Comparison of ENCODE assay signal across 21 mouse cellular contexts in genomic region chr3:88521156-88521555, GRCm38 (mm10). TPM values are rescaled to one million over a fixed set of nuclear protein-coding genes. Genes with fewer than 3 reads are reported as not detected.
DNase-seq lines count a peak whose midpoint lies in the region; ATAC-seq and TF ChIP-seq lines count a peak whose summit lies in the region.
"Had no signal": no experiment of that assay in that cellular context is flagged by ENCODE, and none has a peak within 500 bp of the region (broad histone marks: within the 10 kb centered on the region; RNA-seq: fewer than 3 reads in every experiment).

No protein-coding gene starts in this region.

- H3K27ac ChIP-seq in embryonic facial prominence, embryonic 15.5 days (replicated peaks): 0 out of 2 replicates have a peak overlapping the region, but pooled peaks have one; percentile 18
- no peak overlapping the region for H3K27ac ChIP-seq in embryonic facial prominence, embryonic 10.5 days (replicated peaks)
- no peak overlapping the region for H3K27ac ChIP-seq in midbrain, embryonic 11.5 days (ENCODE audit: low read depth, low read length)
- no peak overlapping the region for H3K27ac ChIP-seq in midbrain, embryonic 13.5 days
- no peak overlapping the region for H3K27ac ChIP-seq in CH12.LX (ENCODE audit: insufficient read depth, low read depth)
- H3K27ac ChIP-seq: embryonic facial prominence, embryonic 12.5 days; forebrain, embryonic 10.5 days had no signal

- H3K79me2 ChIP-seq in CH12.LX (replicated peaks; ENCODE audit: control insufficient read depth, extremely low read depth, insufficient read depth, poor library complexity, severe bottlenecking): no peaks in the 10 kb centered on the region

- no peak for TF ChIP-seq EP300 in CH12.LX (IDR thresholded peaks at IDR 0.05; ENCODE audit: low read length)

- no peak for DNase-seq in embryonic facial prominence, embryonic 10.5 days (ENCODE audit: low spot score)
- peak; percentile 71 for DNase-seq in midbrain, embryonic 11.5 days (ENCODE audit: low spot score, missing footprints)
- no peak for DNase-seq in CH12.LX (ENCODE audit: extremely low read depth)
- DNase-seq: adrenal gland, adult 2 months; adrenal gland, postnatal 10 days; adrenal gland, postnatal 25 days; cerebellum, adult 11 months; cerebellum, adult 18-20 months; cerebellum, adult 8-10 months; cerebellum, adult 9-11 months; cerebellum, postnatal 36 days; embryo, embryonic 11 days had no signal

- no peak overlapping the region for H3K9ac ChIP-seq in embryonic facial prominence, embryonic 15.5 days
- H3K9ac ChIP-seq in midbrain, embryonic 11.5 days (ENCODE audit: low read length): no peak overlapping the region
- H3K9ac ChIP-seq in midbrain, embryonic 13.5 days (replicated peaks): no peak overlapping the region
- no peak overlapping the region for H3K9ac ChIP-seq in CH12.LX (ENCODE audit: insufficient read depth, low read depth)
- H3K9ac ChIP-seq: embryonic facial prominence, embryonic 12.5 days had no signal

- in situ Hi-C loops in CH12.LX (cut with MboI; ENCODE audit: low pct_ligation_motif_present, low pct_unique_long_range_greater_than_20kb, low sequenced_read_pairs): loop anchor here (5.0 kb wide), 2 partner anchors 34 to 114 kb away; no protein-coding TSS in a partner anchor

- TF ChIP-seq RAD21 in CH12.LX (IDR thresholded peaks at IDR 0.05; ENCODE audit: low read depth, low read length): no peak

- no peak for TF ChIP-seq CTCF in CH12.LX (conservative IDR thresholded peaks at IDR 0.05 in 1 of 2, IDR thresholded peaks at IDR 0.05 in 1 of 2; ENCODE audit: low read depth in 2 of 2, low read length in 2 of 2)

- no peaks in the 10 kb centered on the region for H3K9me3 ChIP-seq in embryonic facial prominence, embryonic 15.5 days (replicated peaks)
- H3K9me3 ChIP-seq in embryonic facial prominence, embryonic 10.5 days: no peaks in the 10 kb centered on the region
- no peaks in the 10 kb centered on the region for H3K9me3 ChIP-seq in midbrain, embryonic 11.5 days (ENCODE audit: control insufficient read depth, low read length)
- H3K9me3 ChIP-seq in midbrain, embryonic 13.5 days: no peaks in the 10 kb centered on the region
- H3K9me3 ChIP-seq in CH12.LX (replicated peaks; ENCODE audit: low read length): no peaks in the 10 kb centered on the region
- H3K9me3 ChIP-seq: embryonic facial prominence, embryonic 12.5 days; forebrain, embryonic 10.5 days had no signal

- TF ChIP-seq POLR2A in CH12.LX (IDR thresholded peaks at IDR 0.05; ENCODE audit: low read depth, low read length): no peak

- no peak overlapping the region for H3K4me3 ChIP-seq in embryonic facial prominence, embryonic 15.5 days (replicated peaks)
- no peak overlapping the region for H3K4me3 ChIP-seq in embryonic facial prominence, embryonic 10.5 days
- H3K4me3 ChIP-seq in midbrain, embryonic 11.5 days (ENCODE audit: low read depth, low read length): no peak overlapping the region
- no peak overlapping the region for H3K4me3 ChIP-seq in midbrain, embryonic 13.5 days (replicated peaks)
- H3K4me3 ChIP-seq in CH12.LX (replicated peaks in 1 of 3; ENCODE audit: low read depth in 2 of 3, low read length in 2 of 3, poor library complexity in 1 of 3): no peak overlapping the region
- H3K4me3 ChIP-seq: embryonic facial prominence, embryonic 12.5 days; erythroblast, embryonic 14.5 days; forebrain, embryonic 10.5 days had no signal

- peaks cover 18% of the 10 kb centered on the region for H3K36me3 ChIP-seq in embryonic facial prominence, embryonic 15.5 days
- peaks cover 32% of the 10 kb centered on the region for H3K36me3 ChIP-seq in embryonic facial prominence, embryonic 10.5 days (replicated peaks)
- peaks cover 4% of the 10 kb centered on the region; the same call in 1 of the 2 replicates for H3K36me3 ChIP-seq in midbrain, embryonic 11.5 days (ENCODE audit: control insufficient read depth, insufficient read depth, low read length)
- peaks cover 27% of the 10 kb centered on the region for H3K36me3 ChIP-seq in midbrain, embryonic 13.5 days
- H3K36me3 ChIP-seq in CH12.LX (replicated peaks in 1 of 2; ENCODE audit: control insufficient read depth in 1 of 2, insufficient read depth in 1 of 2, low read length in 1 of 2): peaks cover 9 to 26% of the 10 kb centered on the region in 2 experiments

- no peak overlapping the region for H3K4me2 ChIP-seq in embryonic facial prominence, embryonic 15.5 days (replicated peaks)
- no peak overlapping the region for H3K4me2 ChIP-seq in midbrain, embryonic 11.5 days
- no peak overlapping the region for H3K4me2 ChIP-seq in midbrain, embryonic 13.5 days (replicated peaks)
- H3K4me2 ChIP-seq in CH12.LX (ENCODE audit: insufficient read depth, low read depth, poor library complexity, severe bottlenecking): peak overlapping the region; percentile 74
- H3K4me2 ChIP-seq: embryonic facial prominence, embryonic 12.5 days had no signal

- no peaks in the 10 kb centered on the region for H3K27me3 ChIP-seq in embryonic facial prominence, embryonic 15.5 days
- no peaks in the 10 kb centered on the region for H3K27me3 ChIP-seq in embryonic facial prominence, embryonic 10.5 days (replicated peaks; ENCODE audit: low read depth, poor library complexity, severe bottlenecking)
- no peaks in the 10 kb centered on the region for H3K27me3 ChIP-seq in midbrain, embryonic 11.5 days (ENCODE audit: control insufficient read depth, insufficient read depth, low read length)
- H3K27me3 ChIP-seq in midbrain, embryonic 13.5 days: no peaks in the 10 kb centered on the region
- H3K27me3 ChIP-seq in CH12.LX (replicated peaks): peaks cover 16% of the 10 kb centered on the region
- H3K27me3 ChIP-seq: embryonic facial prominence, embryonic 12.5 days had no signal

- ATAC-seq in embryonic facial prominence, embryonic 15.5 days (ENCODE audit: insufficient number of reproducible peaks, low FRiP score, low TSS enrichment, low read depth): no peak
- ATAC-seq in midbrain, embryonic 11.5 days (ENCODE audit: low FRiP score): no peak
- ATAC-seq in midbrain, embryonic 13.5 days: no peak
- ATAC-seq: forebrain, embryonic 14.5 days; forebrain, embryonic 16.5 days had no signal

- H3K4me1 ChIP-seq in embryonic facial prominence, embryonic 15.5 days: peaks cover 33% of the 10 kb centered on the region
- peaks cover 14% of the 10 kb centered on the region for H3K4me1 ChIP-seq in embryonic facial prominence, embryonic 10.5 days
- H3K4me1 ChIP-seq in midbrain, embryonic 11.5 days (ENCODE audit: control insufficient read depth, insufficient read depth, low read length): peaks cover 3% of the 10 kb centered on the region; the same call in 1 of the 2 replicates
- peaks cover 14% of the 10 kb centered on the region for H3K4me1 ChIP-seq in midbrain, embryonic 13.5 days (replicated peaks)
- peaks cover 23 to 41% of the 10 kb centered on the region in 2 experiments for H3K4me1 ChIP-seq in CH12.LX (ENCODE audit: control insufficient read depth in 1 of 2, insufficient read depth in 2 of 2)

- dilution Hi-C loops in CH12.LX (cut with MboI; ENCODE audit: extremely low pct_ligation_motif_present, extremely low pct_unique_long_range_greater_than_20kb, low sequenced_read_pairs): no loop called here

- 87% methylated on average over 6 of the region's 6 CpGs for WGBS in embryonic facial prominence, embryonic 15.5 days
- WGBS in embryonic facial prominence, embryonic 10.5 days: 94% methylated on average over 6 of the region's 6 CpGs
- WGBS in midbrain, embryonic 11.5 days: 88% methylated on average over 6 of the region's 6 CpGs
- 92% methylated on average over 6 of the region's 6 CpGs for WGBS in midbrain, embryonic 13.5 days

RNA-seq across cellular contexts. Expression of gene Mex3a, which starts 11.0 kb away (rescaled TPM):
- 22.5 and 22.8 TPM in 2 replicates for polyA plus RNA-seq in embryonic facial prominence, embryonic 15.5 days (2015; fragmentation: Nextera tagmentation; extraction: Ambion mirVana)
- polyA plus RNA-seq in embryonic facial prominence, embryonic 10.5 days (2016; fragmentation: Nextera tagmentation; extraction: Ambion mirVana): 33.6 and 37.4 TPM in 2 replicates
- polyA plus RNA-seq in midbrain, embryonic 11.5 days (2014; fragmentation: Nextera tagmentation; extraction: Ambion mirVana): 44.5 and 45.1 TPM in 2 replicates
- polyA plus RNA-seq in midbrain, embryonic 13.5 days (2015; fragmentation: Nextera tagmentation; extraction: Ambion mirVana): 49.5 and 51.5 TPM in 2 replicates
- total RNA-seq in CH12.LX (2012; rRNA removed) (3.4 and 4.9 TPM in 2 replicates), CH12.LX (2014; rRNA removed) (0.86 and 1.1 TPM in 2 replicates)
- polyA plus RNA-seq in CH12.LX (2012; ENCODE audit: insufficient read length, low read depth): 2.0 and 2.5 TPM in 2 replicates

RNA-seq across cellular contexts. Expression of gene Lmna, which starts 11.4 kb away (rescaled TPM):
- polyA plus RNA-seq in embryonic facial prominence, embryonic 15.5 days (2015; fragmentation: Nextera tagmentation; extraction: Ambion mirVana): 625 and 678 TPM in 2 replicates
- 15.2 and 17.9 TPM in 2 replicates for polyA plus RNA-seq in embryonic facial prominence, embryonic 10.5 days (2016; fragmentation: Nextera tagmentation; extraction: Ambion mirVana)
- polyA plus RNA-seq in midbrain, embryonic 11.5 days (2014; fragmentation: Nextera tagmentation; extraction: Ambion mirVana): 17.9 and 21.2 TPM in 2 replicates
- 21.4 and 23.4 TPM in 2 replicates for polyA plus RNA-seq in midbrain, embryonic 13.5 days (2015; fragmentation: Nextera tagmentation; extraction: Ambion mirVana)
- total RNA-seq in CH12.LX (2012; rRNA removed) (60.7 and 67.7 TPM in 2 replicates), CH12.LX (2014; rRNA removed) (16.1 and 19.8 TPM in 2 replicates)
- polyA plus RNA-seq in CH12.LX (2012; ENCODE audit: insufficient read length, low read depth): 17.2 and 21.5 TPM in 2 replicates

RNA-seq across cellular contexts. Expression of gene Rab25, which starts 26.9 kb away (rescaled TPM):
- 96.3 and 107 TPM in 2 replicates for polyA plus RNA-seq in embryonic facial prominence, embryonic 15.5 days (2015; fragmentation: Nextera tagmentation; extraction: Ambion mirVana)
- 4.9 and 5.8 TPM in 2 replicates for polyA plus RNA-seq in embryonic facial prominence, embryonic 10.5 days (2016; fragmentation: Nextera tagmentation; extraction: Ambion mirVana)
- 0.25 and 0.86 TPM in 2 replicates for polyA plus RNA-seq in midbrain, embryonic 11.5 days (2014; fragmentation: Nextera tagmentation; extraction: Ambion mirVana)
- not detected in 2 replicates for polyA plus RNA-seq in midbrain, embryonic 13.5 days (2015; fragmentation: Nextera tagmentation; extraction: Ambion mirVana)
- total RNA-seq in CH12.LX (2012; rRNA removed) (4.1 and 7.1 TPM in 2 replicates), CH12.LX (2014; rRNA removed) (0.76 and 0.79 TPM in 2 replicates)
- 1.8 and 2.0 TPM in 2 replicates for polyA plus RNA-seq in CH12.LX (2012; ENCODE audit: insufficient read length, low read depth)
- total RNA-seq: adrenal gland, adult 2 months; adrenal gland, postnatal 10 days; adrenal gland, postnatal 25 days; common myeloid progenitor, adult 5-6 weeks had no signal
- polyA plus RNA-seq: CD4-positive, CD25-positive, alpha-beta regulatory T cell, adult 4 months; erythroblast, embryonic 14.5 days; forebrain, embryonic 14.5 days; forebrain, embryonic 16.5 days had no signal

RNA-seq across cellular contexts. Expression of gene Lamtor2, which starts 31.7 kb away (rescaled TPM):
- 183 and 199 TPM in 2 replicates for polyA plus RNA-seq in embryonic facial prominence, embryonic 15.5 days (2015; fragmentation: Nextera tagmentation; extraction: Ambion mirVana)
- polyA plus RNA-seq in embryonic facial prominence, embryonic 10.5 days (2016; fragmentation: Nextera tagmentation; extraction: Ambion mirVana): 158 and 161 TPM in 2 replicates
- polyA plus RNA-seq in midbrain, embryonic 11.5 days (2014; fragmentation: Nextera tagmentation; extraction: Ambion mirVana): 87.2 and 103 TPM in 2 replicates
- 181 and 182 TPM in 2 replicates for polyA plus RNA-seq in midbrain, embryonic 13.5 days (2015; fragmentation: Nextera tagmentation; extraction: Ambion mirVana)
- 73.2 and 96.6 TPM in 2 replicates for total RNA-seq in CH12.LX (2012; rRNA removed)
- total RNA-seq in CH12.LX (2014; rRNA removed): 42.3 and 44.0 TPM in 2 replicates
- 56.0 and 83.9 TPM in 2 replicates for polyA plus RNA-seq in CH12.LX (2012; ENCODE audit: insufficient read length, low read depth)

RNA-seq across cellular contexts. Expression of gene Ubqln4, which starts 32.4 kb away (rescaled TPM):
- polyA plus RNA-seq in embryonic facial prominence, embryonic 15.5 days (2015; fragmentation: Nextera tagmentation; extraction: Ambion mirVana): 44.4 and 47.6 TPM in 2 replicates
- polyA plus RNA-seq in embryonic facial prominence, embryonic 10.5 days (2016; fragmentation: Nextera tagmentation; extraction: Ambion mirVana): 68.6 and 77.9 TPM in 2 replicates
- polyA plus RNA-seq in midbrain, embryonic 11.5 days (2014; fragmentation: Nextera tagmentation; extraction: Ambion mirVana): 72.4 and 73.0 TPM in 2 replicates
- polyA plus RNA-seq in midbrain, embryonic 13.5 days (2015; fragmentation: Nextera tagmentation; extraction: Ambion mirVana): 39.1 and 46.7 TPM in 2 replicates
- total RNA-seq in CH12.LX (2012; rRNA removed): 39.6 and 47.3 TPM in 2 replicates
- total RNA-seq in CH12.LX (2014; rRNA removed): 22.4 and 22.8 TPM in 2 replicates
- 55.7 and 62.2 TPM in 2 replicates for polyA plus RNA-seq in CH12.LX (2012; ENCODE audit: insufficient read length, low read depth)

Comparison
In these comparisons a context has a peak if more than half of its experiments do, and no peak if none do; other contexts are left out.
1. RNA of gene Lmna, which starts 11.4 kb away (polyA plus RNA-seq): 625 to 678 TPM in embryonic facial prominence, embryonic 15.5 days; 21.4 to 23.4 TPM in midbrain, embryonic 13.5 days, 17.9 to 21.2 TPM in midbrain, embryonic 11.5 days, 15.2 to 17.9 TPM in embryonic facial prominence, embryonic 10.5 days and 17.2 to 21.5 TPM in CH12.LX; every median in the first group is over 10 times any median in the second.
2. RNA of gene Rab25, which starts 26.9 kb away (polyA plus RNA-seq): 96.3 to 107 TPM in embryonic facial prominence, embryonic 15.5 days; 4.9 to 5.8 TPM in embryonic facial prominence, embryonic 10.5 days, 1.8 to 2.0 TPM in CH12.LX, 0.25 to 0.86 TPM in midbrain, embryonic 11.5 days and not detected in midbrain, embryonic 13.5 days; every median in the first group is over 10 times any median in the second.